Mouse (Mus musculus): Measurements from ENCODE around the gene Gm20696. TPM values are rescaled to one million over a fixed set of nuclear protein-coding genes. Genes with fewer than 3 reads are reported as not detected.

Gene Gm20696
- polyA plus RNA-seq, 1 experiment from 2014 or later: 3.6 TPM

- Histone ChIP-seq H3K36me3 (no peaks in the 10 kb centered on the region), H3K9me3 (no peaks in the 10 kb centered on the region), H3K27me3 (no peaks in the 10 kb centered on the region), H3K4me1 (replicated peaks) (peaks cover 6% of the 10 kb centered on the region), H3K27ac (no peak overlapping the region), H3K9ac (replicated peaks) (no peak overlapping the region), H3K4me2 (replicated peaks) (no peak overlapping the region), H3K4me3 (replicated peaks) (no peak overlapping the region)
- 88% methylated on average over 5 of the region's 5 CpGs for WGBS
- ATAC-seq: no peak
Measured at GRCm38 (mm10) chr6:99273177-99273576, 393.4 kb downstream of the Gm20696 start.

DNA sequence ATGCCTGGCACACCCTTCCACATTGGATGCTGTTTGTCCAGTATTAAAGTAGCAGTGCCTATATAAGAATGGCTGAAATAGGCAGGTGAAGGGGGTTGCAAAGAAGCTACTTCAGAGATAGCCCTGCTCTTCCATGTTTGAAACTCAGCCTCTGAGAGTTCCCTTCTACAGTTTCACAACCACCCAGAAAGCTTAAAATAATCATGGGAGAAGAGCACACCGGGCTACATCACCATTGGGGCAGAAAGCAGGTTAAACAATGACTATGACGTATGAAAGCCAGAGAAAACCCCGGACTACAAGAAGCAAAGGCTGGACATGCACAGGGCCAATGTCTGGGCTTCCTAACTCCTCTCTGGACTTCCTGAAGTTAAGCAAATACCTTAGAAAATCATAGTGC is 394.4 kb downstream of the Gm20696 start:
- ATAC-seq: no peak
- H3K9ac ChIP-seq (replicated peaks): no peak overlapping the region
- H3K36me3 ChIP-seq: no peaks in the 10 kb centered on the region
- peaks cover 9% of the 10 kb centered on the region for H3K4me1 ChIP-seq (replicated peaks)
- 86% methylated on average over 3 of the region's 3 CpGs for WGBS
- H3K4me2 ChIP-seq (replicated peaks): no peak overlapping the region
- no peak overlapping the region for H3K4me3 ChIP-seq (replicated peaks)
- no peaks in the 10 kb centered on the region for H3K27me3 ChIP-seq
- no peaks in the 10 kb centered on the region for H3K9me3 ChIP-seq
- no peak overlapping the region for H3K27ac ChIP-seq

DNA sequence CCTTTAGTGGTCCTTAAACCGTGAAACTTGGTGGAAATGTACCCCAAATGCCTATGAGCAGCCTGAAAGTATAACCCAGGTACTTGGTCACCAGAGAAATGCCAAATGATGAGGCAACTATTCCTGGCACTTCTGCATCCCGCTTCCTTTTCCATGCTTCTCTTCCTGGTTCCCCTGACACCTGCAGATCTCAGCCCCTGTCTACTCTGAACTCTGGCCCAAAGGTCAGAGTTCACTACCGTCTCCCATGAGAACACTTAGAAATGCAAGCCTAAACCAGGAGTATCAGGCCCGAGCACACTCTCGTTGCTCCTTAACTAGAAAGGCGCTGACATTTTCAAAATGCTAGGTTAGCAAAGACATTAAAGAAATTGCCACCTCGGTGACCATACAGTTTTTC is 394.9 kb downstream of the Gm20696 start:
- Histone ChIP-seq H3K4me1 (replicated peaks) (peaks cover 10% of the 10 kb centered on the region), H3K4me2 (replicated peaks) (no peak overlapping the region), H3K27me3 (no peaks in the 10 kb centered on the region), H3K9ac (replicated peaks) (no peak overlapping the region), H3K4me3 (replicated peaks) (no peak overlapping the region), H3K27ac (no peak overlapping the region), H3K36me3 (no peaks in the 10 kb centered on the region), H3K9me3 (no peaks in the 10 kb centered on the region)
- 80% methylated on average over 7 of the region's 7 CpGs for WGBS
- ATAC-seq: no peak

DNA sequence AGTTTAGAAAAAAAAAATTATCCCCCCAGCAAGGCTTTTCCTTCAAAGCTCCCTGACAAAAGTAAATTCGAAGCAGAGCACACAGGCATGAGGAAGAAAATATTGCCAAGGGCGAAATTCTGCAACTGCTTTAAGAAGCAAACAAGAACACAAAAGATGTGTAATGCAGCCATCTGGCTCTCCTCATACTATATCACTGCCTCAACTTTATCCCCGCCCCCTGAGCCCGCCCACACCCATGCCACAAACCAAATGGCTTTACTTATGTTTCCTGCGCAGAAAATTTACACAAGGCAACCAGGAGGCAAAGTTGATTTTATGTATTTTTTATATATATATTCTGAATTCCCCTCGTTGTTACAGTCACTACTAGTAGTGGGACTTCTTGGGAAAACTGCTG is 396.7 kb downstream of the Gm20696 start:
- Histone ChIP-seq H3K36me3 (no peaks in the 10 kb centered on the region), H3K27ac (no peak overlapping the region), H3K4me2 (replicated peaks) (no peak overlapping the region), H3K4me3 (replicated peaks) (no peak overlapping the region), H3K27me3 (no peaks in the 10 kb centered on the region), H3K9me3 (no peaks in the 10 kb centered on the region), H3K4me1 (replicated peaks) (peaks cover 28% of the 10 kb centered on the region), H3K9ac (replicated peaks) (no peak overlapping the region)
- WGBS: 84% methylated on average over 6 of the region's 6 CpGs
- no peak for ATAC-seq

DNA sequence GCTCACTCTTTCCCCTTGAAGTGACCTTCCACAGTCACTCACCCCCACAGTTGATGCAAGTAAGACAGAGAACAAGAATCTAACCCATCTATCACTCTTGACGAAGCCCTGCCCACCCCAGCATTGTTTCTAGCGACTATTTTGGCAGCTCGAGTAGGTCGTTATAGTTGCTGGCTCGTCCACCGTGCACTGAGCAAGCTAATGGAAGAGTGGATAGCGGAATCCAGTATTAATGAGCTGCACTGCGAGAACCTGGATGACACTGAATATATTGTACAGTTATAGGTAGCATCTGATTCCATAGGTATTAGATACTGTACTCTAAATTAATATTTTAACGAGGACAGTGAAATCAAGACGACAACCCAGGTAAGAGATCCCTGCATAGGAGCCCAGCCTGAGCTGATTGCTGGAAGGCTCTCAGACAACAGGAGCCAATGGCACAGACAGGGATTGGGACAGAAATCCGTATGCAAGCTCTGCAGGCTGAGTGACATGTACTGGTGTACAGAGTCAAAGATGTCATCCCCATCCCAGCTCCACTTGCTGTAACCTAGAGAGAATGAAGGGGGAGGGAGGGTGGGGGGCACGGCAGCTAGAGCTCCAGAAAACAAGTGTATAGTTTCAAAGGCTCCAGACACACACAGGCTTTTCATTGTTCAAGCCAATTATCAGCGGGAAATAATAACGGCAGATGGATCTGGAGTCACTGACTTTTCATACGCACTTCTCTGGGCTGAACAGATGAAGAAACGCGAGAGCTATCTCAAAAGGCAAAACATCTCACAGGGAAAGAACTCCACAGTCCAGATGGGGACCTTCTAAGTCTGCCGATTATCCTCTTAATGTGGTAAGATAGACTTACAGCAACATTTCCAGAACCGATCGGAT is 398.2 kb downstream of the Gm20696 start:
- 0 out of 2 replicates have a peak, but pooled peaks cover 3% of the 10 kb centered on the region for H3K27me3 ChIP-seq
- H3K4me2 ChIP-seq (replicated peaks): no peak overlapping the region
- WGBS: 51% methylated on average over 20 of the region's 20 CpGs
- peak; percentile 61; the same call in 1 of the 2 replicates for ATAC-seq
- H3K4me3 ChIP-seq (replicated peaks): no peak overlapping the region
- H3K9ac ChIP-seq (replicated peaks): no peak overlapping the region
- H3K36me3 ChIP-seq: no peaks in the 10 kb centered on the region
- no peak overlapping the region for H3K27ac ChIP-seq
- peaks cover 41% of the 10 kb centered on the region for H3K4me1 ChIP-seq (replicated peaks)
- H3K9me3 ChIP-seq: no peaks in the 10 kb centered on the region

DNA sequence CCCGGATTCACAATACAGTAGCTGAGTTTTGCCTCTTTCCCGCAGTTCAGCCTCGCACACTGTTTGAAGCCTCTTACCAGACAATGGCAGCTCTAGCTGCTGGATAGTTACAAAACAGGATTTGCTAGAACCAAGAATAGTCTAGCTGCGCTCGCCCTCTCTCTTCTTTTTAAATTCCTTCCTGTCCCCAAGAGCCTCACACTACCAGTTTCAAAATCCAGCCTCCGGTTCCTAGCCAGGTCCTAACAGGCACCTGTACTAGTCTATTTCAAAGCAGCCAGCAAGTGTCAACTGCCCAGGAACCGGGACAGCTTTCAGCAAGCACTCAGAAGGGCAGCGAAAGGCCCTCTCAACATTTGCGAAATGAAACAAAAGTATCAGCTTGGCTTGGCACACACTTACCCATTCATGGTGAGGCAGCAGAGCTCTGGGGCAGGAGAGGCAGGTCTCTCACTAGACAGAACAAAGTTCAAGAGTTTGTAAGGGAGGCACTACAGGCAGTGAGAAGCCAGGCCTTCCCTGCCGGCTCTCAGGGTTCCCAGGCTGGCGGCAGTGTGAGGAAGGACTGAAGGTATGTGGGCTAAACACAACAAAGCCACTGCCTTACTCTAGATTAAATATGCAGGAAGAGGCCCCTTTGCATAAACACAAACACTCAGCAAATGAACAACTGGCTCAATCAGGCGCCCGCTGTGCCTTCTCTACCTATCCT is 400.5 kb downstream of the Gm20696 start:
- peak overlapping the region; percentile 22 for H3K4me2 ChIP-seq (replicated peaks)
- no peaks in the 10 kb centered on the region for H3K9me3 ChIP-seq
- WGBS: 7% methylated on average over 13 of the region's 13 CpGs
- no peaks in the 10 kb centered on the region for H3K36me3 ChIP-seq
- 0 out of 2 replicates have a peak, but pooled peaks cover 3% of the 10 kb centered on the region for H3K27me3 ChIP-seq
- H3K4me1 ChIP-seq (replicated peaks): peaks cover 57% of the 10 kb centered on the region
- no peak for ATAC-seq
- peak overlapping the region; percentile 46 for H3K9ac ChIP-seq (replicated peaks)
- H3K4me3 ChIP-seq (replicated peaks): no peak overlapping the region
- H3K27ac ChIP-seq: peak overlapping the region; percentile 64

DNA sequence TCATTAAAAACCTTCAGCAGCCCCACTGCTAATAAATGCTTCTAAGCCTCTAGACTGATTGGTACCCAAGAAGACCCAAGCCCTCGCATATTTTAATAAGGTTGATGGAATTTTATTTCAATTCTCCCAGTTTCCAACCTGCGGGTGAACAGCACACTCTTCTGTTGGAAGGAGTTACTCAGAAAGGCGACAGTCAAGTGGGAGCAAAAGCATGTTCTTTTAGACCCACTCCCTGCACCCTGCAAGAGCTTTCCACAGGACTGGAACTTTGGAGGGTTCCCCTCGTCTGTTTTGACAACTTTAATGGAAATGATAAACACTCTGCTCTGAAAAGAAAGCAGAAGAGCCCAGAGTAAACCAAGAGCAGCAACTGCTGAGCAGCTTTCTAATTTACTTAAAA is 401.4 kb downstream of the Gm20696 start:
- WGBS: 28% methylated on average over 4 of the region's 4 CpGs
- 0 out of 2 replicates have a peak, but pooled peaks cover 3% of the 10 kb centered on the region for H3K27me3 ChIP-seq
- no peak overlapping the region for H3K27ac ChIP-seq
- no peaks in the 10 kb centered on the region for H3K36me3 ChIP-seq
- H3K4me1 ChIP-seq (replicated peaks): peaks cover 63% of the 10 kb centered on the region
- ATAC-seq: no peak
- peak overlapping the region; percentile 22; the same call in 1 of the 2 replicates for H3K4me2 ChIP-seq (replicated peaks)
- no peaks in the 10 kb centered on the region for H3K9me3 ChIP-seq
- no peak overlapping the region for H3K4me3 ChIP-seq (replicated peaks)
- no peak overlapping the region for H3K9ac ChIP-seq (replicated peaks)

DNA sequence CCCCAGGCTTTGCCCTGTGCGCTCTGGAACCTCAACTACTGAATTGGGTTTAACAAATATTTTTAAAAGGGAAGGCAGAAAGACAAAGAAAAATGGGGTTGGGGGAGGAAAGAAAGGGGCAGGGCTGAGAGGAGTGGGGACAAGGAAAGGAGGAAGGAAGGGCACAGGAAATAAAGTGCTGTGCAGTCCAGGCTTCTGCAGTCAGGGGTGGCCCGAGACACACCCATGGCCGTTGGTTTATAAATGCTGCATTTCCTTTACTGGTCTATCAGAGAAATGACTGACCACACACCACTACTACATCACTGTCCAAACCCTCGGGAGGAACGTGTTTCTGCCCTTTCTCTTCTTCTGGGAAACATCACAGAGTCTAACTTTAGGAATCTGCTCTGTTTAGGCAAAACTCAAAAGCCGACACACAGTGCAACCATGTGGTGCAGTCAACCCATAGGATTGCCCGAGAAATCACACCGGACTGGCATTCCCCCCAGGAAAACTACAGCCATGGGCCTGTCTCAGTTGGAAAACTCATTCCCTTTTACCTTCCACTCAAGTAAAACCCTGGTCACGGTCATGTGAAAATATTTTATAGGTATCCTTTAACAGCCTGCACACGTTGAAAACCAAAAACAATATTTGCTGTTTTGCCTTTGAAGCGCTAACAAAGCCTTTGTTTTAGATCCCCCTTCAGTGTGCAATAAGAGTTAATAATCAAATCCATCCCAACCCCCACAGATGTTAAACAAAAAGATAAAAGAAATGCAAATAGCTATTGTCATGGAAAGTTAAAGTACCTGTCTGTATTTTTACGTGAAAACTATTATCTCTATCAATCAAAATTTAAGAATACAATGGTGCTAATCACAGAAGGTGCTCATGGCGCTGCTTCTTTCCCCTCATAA is 402.2 kb downstream of the Gm20696 start:
- H3K4me3 ChIP-seq (replicated peaks): no peak overlapping the region
- no peak for ATAC-seq

DNA sequence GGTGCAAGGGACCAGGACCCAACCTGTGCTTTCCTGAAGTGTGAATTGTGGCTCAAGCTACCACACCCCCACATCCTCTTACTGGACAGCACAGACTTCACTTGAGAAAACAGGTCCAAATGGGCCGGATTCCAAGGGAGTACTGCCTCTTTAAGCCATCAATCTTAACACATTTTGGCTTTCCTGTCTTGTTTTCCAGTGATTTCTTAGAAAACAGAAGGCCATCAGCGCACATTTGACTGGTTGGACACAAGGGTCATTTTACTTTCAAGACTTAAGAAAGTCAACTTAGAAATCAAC is 402.8 kb downstream of the Gm20696 start:
- 0 out of 2 replicates have a peak, but pooled peaks cover 3% of the 10 kb centered on the region for H3K27me3 ChIP-seq
- H3K27ac ChIP-seq: no peak overlapping the region
- H3K4me3 ChIP-seq (replicated peaks): no peak overlapping the region
- H3K36me3 ChIP-seq: no peaks in the 10 kb centered on the region
- WGBS: 54% methylated on average over 2 of the region's 2 CpGs
- no peak for ATAC-seq
- peaks cover 63% of the 10 kb centered on the region for H3K4me1 ChIP-seq (replicated peaks)
- no peaks in the 10 kb centered on the region for H3K9me3 ChIP-seq
- H3K9ac ChIP-seq (replicated peaks): no peak overlapping the region
- H3K4me2 ChIP-seq (replicated peaks): no peak overlapping the region

More for the DNA sequence above, 402.2 kb downstream of the Gm20696 start:
- Histone ChIP-seq H3K9me3 (no peaks in the 10 kb centered on the region), H3K27ac (no peak overlapping the region), H3K36me3 (no peaks in the 10 kb centered on the region), H3K4me2 (replicated peaks) (no peak overlapping the region), H3K4me1 (replicated peaks) (peaks cover 63% of the 10 kb centered on the region), H3K9ac (replicated peaks) (no peak overlapping the region), H3K27me3 (0 out of 2 replicates have a peak, but pooled peaks cover 3% of the 10 kb centered on the region)
- WGBS: 32% methylated on average over 13 of the region's 13 CpGs

DNA sequence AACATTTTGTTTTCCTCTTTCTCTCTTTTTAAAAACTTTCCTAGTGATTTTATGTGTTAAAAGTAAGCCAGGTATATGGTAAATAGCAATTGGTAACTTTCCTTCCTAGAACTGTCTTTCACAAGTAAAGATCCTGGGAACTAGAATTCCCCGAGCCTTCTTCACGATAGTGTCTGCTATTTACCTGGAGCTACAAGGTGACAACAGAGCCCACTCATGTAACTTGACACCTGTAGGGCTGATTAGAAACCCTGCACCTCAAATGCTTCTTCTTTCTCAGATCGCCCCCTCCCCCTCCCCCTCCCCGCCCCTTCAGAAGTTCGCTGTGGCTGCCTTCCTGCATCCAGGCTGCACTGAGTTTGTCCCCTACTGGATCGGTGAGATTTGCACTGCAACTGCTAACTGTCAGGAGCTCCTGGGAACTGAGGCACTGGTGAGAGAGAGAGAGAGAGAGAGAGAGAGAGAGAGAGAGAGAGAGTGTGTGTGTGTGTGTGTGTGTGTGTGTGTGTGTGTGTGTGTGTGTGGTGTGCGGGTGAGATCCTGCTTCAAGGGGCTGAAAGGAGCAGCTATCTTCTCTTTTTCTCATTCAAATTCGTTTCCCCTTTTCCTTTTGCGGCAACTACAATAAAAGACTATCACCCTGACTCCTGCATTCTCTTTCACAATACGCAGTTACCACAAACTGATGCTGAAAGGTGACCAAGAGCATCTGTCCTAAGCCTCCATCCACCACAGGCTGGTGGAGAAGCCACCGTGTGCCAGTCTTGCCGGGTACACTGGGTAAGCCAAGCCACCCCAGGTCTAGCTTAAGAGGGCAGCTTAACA is 403.3 kb downstream of the Gm20696 start:
- H3K9me3 ChIP-seq: no peaks in the 10 kb centered on the region
- no peak for ATAC-seq
- H3K9ac ChIP-seq (replicated peaks): no peak overlapping the region
- WGBS: 12% methylated on average over 10 of the region's 12 CpGs
- no peak overlapping the region for H3K4me3 ChIP-seq (replicated peaks)
- 0 out of 2 replicates have a peak, but pooled peaks cover 3% of the 10 kb centered on the region for H3K27me3 ChIP-seq
- peaks cover 58% of the 10 kb centered on the region for H3K4me1 ChIP-seq (replicated peaks)
- H3K4me2 ChIP-seq (replicated peaks): no peak overlapping the region
- H3K27ac ChIP-seq: no peak overlapping the region
- no peaks in the 10 kb centered on the region for H3K36me3 ChIP-seq

GRCm38 (mm10) chr6:99261737-99262130 is 404.9 kb downstream of the Gm20696 start:
- Histone ChIP-seq H3K4me1 (replicated peaks) (peaks cover 54% of the 10 kb centered on the region), H3K27ac (no peak overlapping the region), H3K9me3 (no peaks in the 10 kb centered on the region), H3K4me2 (replicated peaks) (no peak overlapping the region), H3K27me3 (0 out of 2 replicates have a peak, but pooled peaks cover 3% of the 10 kb centered on the region), H3K36me3 (no peaks in the 10 kb centered on the region), H3K9ac (replicated peaks) (no peak overlapping the region), H3K4me3 (replicated peaks) (no peak overlapping the region)
- no peak for ATAC-seq
- 49% methylated on average over 4 of the region's 4 CpGs for WGBS
